Mouse (Mus musculus) heart, postnatal 4 days (tissue): ENCODE measurements around the gene Gm11111. TPM values are rescaled to one million over a fixed set of nuclear protein-coding genes. Genes with fewer than 3 reads are reported as not detected.
"Not testable (repeated sequence)": the region's sequence is repeated elsewhere in the genome, so short reads cannot be mapped to it uniquely, and the experiment has no call there.

ENCODE experiments used
- DNase-seq: peaks from one replicate; pipeline ENCODE4 v3.0.0; 2021
- total RNA-seq, 2 experiments: library from RNA; stranded (reverse); gene quantifications; 2 replicates each; pipeline ENCODE4 v1.2.3; 2021

Gene Gm11111
- total RNA-seq: not detected

GRCm38 (mm10) chr5:98552395-98552794, at the start of gene Gm11111:
Gm11111 (plus strand) TSS chr5:98552695.
- DNase-seq: no peak

- DNase-seq: no peak
These were observed 36.3 kb upstream of the Gm11111 start for GRCm38 (mm10) chr5:98516214-98516613.

GRCm38 (mm10) chr5:98520118-98520517, 32.4 kb upstream of the Gm11111 start:
- DNase-seq: no peak

GRCm38 (mm10) chr5:98522270-98522977, 30.1 kb upstream of the Gm11111 start:
- no peak for DNase-seq

GRCm38 (mm10) chr5:98523050-98523449, 29.4 kb upstream of the Gm11111 start:
- DNase-seq: no peak

- DNase-seq: no peak
These were observed 28.7 kb upstream of the Gm11111 start for GRCm38 (mm10) chr5:98523783-98524182.

GRCm38 (mm10) chr5:98541333-98541732, 11.2 kb upstream of the Gm11111 start:
- no peak for DNase-seq

GRCm38 (mm10) chr5:98550285-98550684, 2.2 kb upstream of the Gm11111 start:
- DNase-seq: no peak

GRCm38 (mm10) chr5:98550873-98551272, 1.6 kb upstream of the Gm11111 start:
- DNase-seq: no peak

- DNase-seq: no peak
These were observed 511 bp downstream of the Gm11111 start for GRCm38 (mm10) chr5:98552811-98553601.

- no peak for DNase-seq
These were observed 8.8 kb downstream of the Gm11111 start for GRCm38 (mm10) chr5:98561301-98561700.

- DNase-seq: no peak
These were observed 10.3 kb downstream of the Gm11111 start for GRCm38 (mm10) chr5:98562806-98563205.

GRCm38 (mm10) chr5:98563801-98564200, 11.3 kb downstream of the Gm11111 start:
- no peak for DNase-seq

- DNase-seq: no peak
These were observed 14.1 kb downstream of the Gm11111 start for GRCm38 (mm10) chr5:98566461-98567193.

GRCm38 (mm10) chr5:98568481-98568880, 16.0 kb downstream of the Gm11111 start:
- no peak for DNase-seq

- no peak for DNase-seq
These were observed 16.6 kb downstream of the Gm11111 start for GRCm38 (mm10) chr5:98569029-98569513.

GRCm38 (mm10) chr5:98572392-98572791, 19.9 kb downstream of the Gm11111 start:
- DNase-seq: no peak

GRCm38 (mm10) chr5:98574711-98575470, 22.4 kb downstream of the Gm11111 start:
- DNase-seq: no peak

GRCm38 (mm10) chr5:98575471-98575834, 23.0 kb downstream of the Gm11111 start:
- DNase-seq: no peak

GRCm38 (mm10) chr5:98576538-98576937, 24.0 kb downstream of the Gm11111 start:
- not testable (repeated sequence) for DNase-seq

- no peak for DNase-seq
These were observed 25.9 kb downstream of the Gm11111 start for GRCm38 (mm10) chr5:98578398-98578797.

- no peak for DNase-seq
These were observed 28.3 kb downstream of the Gm11111 start for GRCm38 (mm10) chr5:98580811-98581210.
